Mouse (Mus musculus) heart, embryonic 15.5 days (tissue): Measurements from ENCODE around the gene Fip1l1. TPM values are rescaled to one million over a fixed set of nuclear protein-coding genes. Genes with fewer than 3 reads are reported as not detected.

Experiments used
- ATAC-seq: fragments of 200-750 bp; cut with Nextera tagmentation; replicated peaks from 2 replicates; pipeline ENCODE4 v1.8.0; 2017; ENCODE audit warnings: low read depth, moderate TSS enrichment; ENCODE audit not compliant: insufficient number of reproducible peaks, insufficient read depth, low FRiP score
- H3K27ac ChIP-seq: fragments of 300-500 bp; sonication (generic); 2 replicates; pipeline ENCODE4 v1.5.1; 2015; ENCODE audit warnings: mild to moderate bottlenecking, inconsistent platforms
- H3K27me3 ChIP-seq: fragments of 300-500 bp; sonication (generic); 2 replicates; pipeline ENCODE4 v1.6.1; 2015; ENCODE audit warnings: inconsistent platforms
- H3K36me3 ChIP-seq: fragments of 300-500 bp; sonication (generic); 2 replicates; pipeline ENCODE4 v1.6.1; 2015; ENCODE audit warnings: mild to moderate bottlenecking, inconsistent platforms
- H3K4me1 ChIP-seq: fragments of 300-500 bp; sonication (generic); replicated peaks from 2 replicates; pipeline ENCODE4 v1.6.1; 2015; ENCODE audit warnings: inconsistent platforms
- H3K4me2 ChIP-seq: fragments of 300-500 bp; sonication (generic); 2 replicates; pipeline ENCODE4 v1.6.1; 2015; ENCODE audit warnings: inconsistent platforms, mild to moderate bottlenecking, moderate library complexity
- H3K4me3 ChIP-seq: fragments of 300-500 bp; sonication (generic); 2 replicates; pipeline ENCODE4 v1.5.1; 2015; ENCODE audit warnings: mild to moderate bottlenecking, inconsistent platforms
- H3K9ac ChIP-seq: fragments of 300-500 bp; sonication (generic); 2 replicates; pipeline ENCODE4 v1.6.1; 2015; ENCODE audit warnings: mild to moderate bottlenecking, inconsistent platforms
- H3K9me3 ChIP-seq: fragments of 300-500 bp; sonication (generic); replicated peaks from 2 replicates; pipeline ENCODE4 v1.6.1; 2016; ENCODE audit warnings: inconsistent platforms
- WGBS: fragments of 180-500 bp; shearing (Covaris S2); methylation state at CpG from one replicate; pipeline ENCODE4 v1.1.7; 2015; ENCODE audit warnings: mixed read lengths; 5-methylcytosine and 5-hydroxymethylcytosine counted together
- polyA plus RNA-seq: library from polyadenylated mRNA; unstranded; fragments of >200 nt; fragmentation: Nextera tagmentation; extraction: Ambion mirVana; gene quantifications from 2 replicates; pipeline ENCODE4 v1.2.1, GENCODE M21; 2015

Fip1l1 gene
- polyA plus RNA-seq, 1 experiment from 2014 or later, result 55.3 TPM

DNA sequence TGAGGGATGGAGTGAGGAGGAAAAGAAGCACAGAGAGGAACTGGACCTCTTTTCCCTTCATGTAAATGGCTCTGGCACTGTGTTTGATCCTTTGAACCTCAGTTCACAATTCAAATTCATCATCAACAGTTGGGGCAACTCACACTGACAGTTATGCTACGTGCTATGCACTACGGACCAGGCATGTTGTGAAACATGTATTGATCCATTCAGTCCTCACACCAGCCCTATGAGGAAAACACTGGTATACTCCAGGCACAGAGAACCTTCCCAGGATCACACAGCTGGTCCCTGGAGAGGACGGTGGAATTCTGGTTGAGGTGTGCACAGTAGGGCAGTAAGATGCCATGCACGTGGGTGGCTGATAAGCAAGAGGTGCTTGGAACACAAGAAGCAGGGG, 105.3 kb downstream of the Fip1l1 start:
- WGBS, result 74% methylated on average over 4 of the region's 4 CpGs

DNA sequence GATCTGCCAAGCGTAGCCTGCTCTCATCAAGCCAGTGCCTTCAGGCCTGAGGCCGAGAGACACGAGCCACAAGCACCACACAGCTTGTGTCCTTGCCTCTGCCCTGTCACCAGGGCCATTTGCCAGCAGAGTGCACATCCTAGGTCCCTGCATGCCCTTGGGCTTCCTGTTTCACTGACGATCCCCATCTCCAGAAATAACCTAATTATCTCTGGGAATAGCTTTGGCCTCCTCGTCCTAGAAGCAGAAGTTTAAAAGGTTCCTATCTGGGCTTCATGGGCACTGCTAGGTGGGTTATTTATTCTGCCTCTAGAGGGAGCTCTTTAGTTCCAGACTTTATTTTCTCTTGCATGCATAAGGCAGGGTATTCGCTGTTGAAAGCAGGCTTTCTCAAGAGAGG, 105.8 kb downstream of the Fip1l1 start:
- Histone ChIP-seq H3K4me1 (peaks cover 5% of the 10 kb centered on the region), H3K36me3 (no peaks in the 10 kb centered on the region), H3K9ac (no peak overlapping the region), H3K27me3 (0 out of 2 replicates have a peak, but pooled peaks cover 3% of the 10 kb centered on the region), H3K4me3 (no peak overlapping the region), H3K4me2 (no peak overlapping the region), H3K9me3 (no peaks in the 10 kb centered on the region), H3K27ac (no peak overlapping the region)
- peak; percentile 60 for ATAC-seq
- 25% methylated on average over 6 of the region's 6 CpGs for WGBS

More for the DNA sequence above, 105.3 kb downstream of the Fip1l1 start:
- peaks cover 5% of the 10 kb centered on the region for H3K4me1 ChIP-seq
- no peak overlapping the region for H3K27ac ChIP-seq
- no peak overlapping the region for H3K4me2 ChIP-seq
- ATAC-seq, result no peak
- no peak overlapping the region for H3K9ac ChIP-seq
- H3K36me3 ChIP-seq, result no peaks in the 10 kb centered on the region
- 0 out of 2 replicates have a peak, but pooled peaks cover 3% of the 10 kb centered on the region for H3K27me3 ChIP-seq
- no peaks in the 10 kb centered on the region for H3K9me3 ChIP-seq
- no peak overlapping the region for H3K4me3 ChIP-seq

DNA sequence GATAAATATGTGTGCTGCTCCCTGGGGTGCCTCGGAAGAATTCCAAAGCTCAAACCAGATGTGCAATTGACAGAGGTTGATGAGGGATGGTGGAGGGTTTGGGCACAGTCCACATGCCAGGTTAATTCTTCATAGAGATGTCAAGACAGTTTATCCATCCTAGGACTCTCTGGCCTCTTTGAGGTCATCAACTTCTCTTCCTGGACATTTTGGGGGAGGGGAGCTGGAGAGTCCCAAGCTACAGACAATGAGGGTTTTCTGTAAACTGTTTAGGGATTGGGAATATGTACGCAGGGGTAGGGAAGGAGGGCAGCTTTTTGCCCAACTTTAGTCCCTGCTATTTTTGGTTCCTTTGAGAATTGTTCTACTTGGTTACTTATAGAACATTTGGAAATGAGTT, 107.0 kb downstream of the Fip1l1 start:
- Histone ChIP-seq H3K4me3 (no peak overlapping the region), H3K4me1 (peaks cover 8% of the 10 kb centered on the region), H3K9ac (no peak overlapping the region), H3K9me3 (no peaks in the 10 kb centered on the region), H3K27ac (no peak overlapping the region), H3K36me3 (no peaks in the 10 kb centered on the region), H3K27me3 (no peaks in the 10 kb centered on the region), H3K4me2 (no peak overlapping the region)
- 87% methylated on average over 2 of the region's 2 CpGs for WGBS
- no peak for ATAC-seq

DNA sequence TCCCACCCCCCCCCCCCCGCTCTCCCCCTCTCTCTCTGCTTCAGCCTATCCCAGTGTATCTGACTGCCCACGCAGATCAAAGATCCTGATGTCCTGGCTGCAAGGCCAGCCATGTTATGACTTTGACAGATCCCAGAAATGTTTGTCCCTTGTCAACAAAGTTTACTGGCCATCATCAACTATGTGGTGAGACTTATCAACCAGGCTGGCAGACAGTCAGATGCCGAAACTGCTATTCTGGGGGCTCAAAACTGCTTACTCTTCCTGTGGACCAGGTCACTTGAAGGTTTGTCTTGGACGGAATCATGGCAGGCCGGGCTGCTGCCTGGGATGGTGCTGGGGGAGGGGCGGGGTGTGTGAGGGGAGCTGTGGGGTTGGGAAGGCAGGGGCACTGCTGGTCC, 112.3 kb downstream of the Fip1l1 start:
- H3K27me3 ChIP-seq, result no peaks in the 10 kb centered on the region
- 17% methylated on average over 5 of the region's 6 CpGs for WGBS
- H3K27ac ChIP-seq, result no peak overlapping the region
- peaks cover 12% of the 10 kb centered on the region for H3K4me1 ChIP-seq
- no peaks in the 10 kb centered on the region for H3K9me3 ChIP-seq
- H3K36me3 ChIP-seq, result no peaks in the 10 kb centered on the region
- no peak overlapping the region for H3K9ac ChIP-seq
- H3K4me2 ChIP-seq, result no peak overlapping the region
- no peak; the same call in 1 of the 2 replicates for ATAC-seq
- H3K4me3 ChIP-seq, result no peak overlapping the region

DNA sequence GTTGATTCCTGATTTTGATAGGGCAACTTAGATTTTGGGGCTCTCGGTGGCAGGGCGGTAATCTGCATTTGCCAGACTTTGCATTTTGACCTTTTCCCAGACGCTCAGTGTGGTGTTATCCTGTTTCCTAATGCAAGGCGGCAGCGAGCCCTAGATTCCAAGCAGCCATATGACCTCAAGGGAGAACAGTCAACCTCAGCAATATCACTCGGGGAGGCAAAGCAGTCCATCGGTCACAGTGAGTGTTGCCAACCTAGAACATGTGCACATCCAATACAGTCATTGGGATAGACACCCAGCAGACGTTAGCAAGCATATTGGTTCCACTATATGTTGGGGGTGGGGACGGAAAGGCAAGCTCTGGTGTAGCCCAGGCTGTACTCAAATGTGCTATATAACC, 113.0 kb downstream of the Fip1l1 start:
- H3K27ac ChIP-seq, result no peak overlapping the region
- H3K36me3 ChIP-seq, result no peaks in the 10 kb centered on the region
- peaks cover 12% of the 10 kb centered on the region for H3K4me1 ChIP-seq
- H3K9ac ChIP-seq, result no peak overlapping the region
- H3K27me3 ChIP-seq, result no peaks in the 10 kb centered on the region
- no peak for ATAC-seq
- H3K4me2 ChIP-seq, result no peak overlapping the region
- H3K9me3 ChIP-seq, result no peaks in the 10 kb centered on the region
- no peak overlapping the region for H3K4me3 ChIP-seq
- 66% methylated on average over 9 of the region's 9 CpGs for WGBS

Other genes starting within 250 kb of the Fip1l1 start
- 12.8 and 13.8 TPM in 2 replicates for gene Scfd2, start 3.7 kb upstream of the Fip1l1 start, polyA plus RNA-seq
- gene Lnx1, start 167.5 kb downstream of the Fip1l1 start, polyA plus RNA-seq, result 1.2 and 1.8 TPM in 2 replicates